Comparison of ENCODE assay signal across 9 mouse cellular contexts in the genomic region with DNA sequence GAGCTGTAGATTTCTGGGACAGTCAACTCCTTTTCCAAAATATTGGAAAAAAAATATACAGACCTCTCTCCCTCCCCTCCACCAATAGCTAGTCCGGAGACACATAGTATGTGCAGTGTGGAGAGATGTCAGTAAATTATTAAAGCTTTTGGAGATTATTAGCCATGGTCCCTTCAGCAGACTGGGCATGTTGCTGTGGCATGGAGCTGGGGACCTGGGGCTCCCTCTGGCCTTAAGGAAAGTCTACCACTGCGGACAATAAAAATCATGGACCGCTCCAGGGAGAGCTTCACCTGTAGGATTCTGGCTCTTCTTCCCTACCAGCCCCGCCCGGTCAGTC. TPM values are rescaled to one million over a fixed set of nuclear protein-coding genes. Genes with fewer than 3 reads are reported as not detected.
DNase-seq lines count a peak whose midpoint lies in the region; ATAC-seq lines count a peak whose summit lies in the region.
"Had no signal": no experiment of that assay in that cellular context is flagged by ENCODE, and none has a peak within 500 bp of the region (broad histone marks: within the 10 kb centered on the region; RNA-seq: fewer than 3 reads in every experiment).

No protein-coding gene starts in this region.

- H3K4me2 ChIP-seq in heart, embryonic 16.5 days (ENCODE audit: low read depth, low read length) = peak overlapping the region; percentile 80
- H3K4me2 ChIP-seq in embryonic facial prominence, embryonic 13.5 days = peak overlapping the region; percentile 94
- peak overlapping the region; percentile 93 for H3K4me2 ChIP-seq in intestine, embryonic 16.5 days (ENCODE audit: low read depth, low read length)
- peak overlapping the region; percentile 99 for H3K4me2 ChIP-seq in midbrain, embryonic 16.5 days (ENCODE audit: low read length)

- 0 out of 2 replicates have a peak, but pooled peaks cover 5% of the 10 kb centered on the region for H3K4me1 ChIP-seq in heart, embryonic 16.5 days (ENCODE audit: control insufficient read depth, insufficient read depth, low read length)
- H3K4me1 ChIP-seq in embryonic facial prominence, embryonic 13.5 days = peaks cover 19% of the 10 kb centered on the region
- H3K4me1 ChIP-seq in intestine, embryonic 16.5 days (ENCODE audit: control insufficient read depth, insufficient read depth, low read length) = 0 out of 2 replicates have a peak, but pooled peaks cover 3% of the 10 kb centered on the region
- H3K4me1 ChIP-seq in midbrain, embryonic 16.5 days (ENCODE audit: control insufficient read depth, insufficient read depth, low read length) = peaks cover 16% of the 10 kb centered on the region; the same call in 1 of the 2 replicates

- 18% methylated on average over 5 of the region's 5 CpGs for WGBS in heart, embryonic 16.5 days
- 16% methylated on average over 5 of the region's 5 CpGs for WGBS in embryonic facial prominence, embryonic 13.5 days
- 7% methylated on average over 5 of the region's 5 CpGs for WGBS in intestine, embryonic 16.5 days
- 13% methylated on average over 5 of the region's 5 CpGs for WGBS in midbrain, embryonic 16.5 days

- H3K4me3 ChIP-seq in heart, embryonic 16.5 days (ENCODE audit: low read length) = peak overlapping the region; percentile 53
- peak overlapping the region; percentile 53 for H3K4me3 ChIP-seq in embryonic facial prominence, embryonic 13.5 days
- H3K4me3 ChIP-seq in intestine, embryonic 16.5 days (ENCODE audit: low read length) = peak overlapping the region; percentile 62
- peak overlapping the region; percentile 58 for H3K4me3 ChIP-seq in midbrain, embryonic 16.5 days (ENCODE audit: low read depth, low read length)

- H3K27me3 ChIP-seq in heart, embryonic 16.5 days (ENCODE audit: control insufficient read depth, insufficient read depth, low read length) = peaks cover 68% of the 10 kb centered on the region
- peaks cover 79% of the 10 kb centered on the region for H3K27me3 ChIP-seq in embryonic facial prominence, embryonic 13.5 days
- H3K27me3 ChIP-seq in intestine, embryonic 16.5 days (replicated peaks; ENCODE audit: control insufficient read depth, insufficient read depth, low read length) = peaks cover 35% of the 10 kb centered on the region
- H3K27me3 ChIP-seq in midbrain, embryonic 16.5 days (ENCODE audit: control insufficient read depth, insufficient read depth, low read depth, low read length) = peaks cover 42% of the 10 kb centered on the region

- H3K9me3 ChIP-seq in heart, embryonic 16.5 days (replicated peaks; ENCODE audit: control insufficient read depth, low read length) = no peaks in the 10 kb centered on the region
- no peaks in the 10 kb centered on the region for H3K9me3 ChIP-seq in embryonic facial prominence, embryonic 13.5 days
- H3K9me3 ChIP-seq in intestine, embryonic 16.5 days (ENCODE audit: control insufficient read depth, low read length) = no peaks in the 10 kb centered on the region
- no peaks in the 10 kb centered on the region for H3K9me3 ChIP-seq in midbrain, embryonic 16.5 days (replicated peaks; ENCODE audit: control insufficient read depth, low read length, poor library complexity, severe bottlenecking)

- no peak overlapping the region for H3K9ac ChIP-seq in heart, embryonic 16.5 days (ENCODE audit: low read length)
- no peak overlapping the region; the same call in 1 of the 2 replicates for H3K9ac ChIP-seq in embryonic facial prominence, embryonic 13.5 days
- H3K9ac ChIP-seq in intestine, embryonic 16.5 days (ENCODE audit: low read depth, low read length) = peak overlapping the region; percentile 65; the same call in 1 of the 2 replicates
- H3K9ac ChIP-seq in midbrain, embryonic 16.5 days (ENCODE audit: low read depth, low read length) = peak overlapping the region; percentile 69

- no peak for ATAC-seq in heart, embryonic 16.5 days (replicated peaks; ENCODE audit: extremely low read depth, insufficient read depth, low FRiP score)
- ATAC-seq in embryonic facial prominence, embryonic 13.5 days (ENCODE audit: insufficient number of reproducible peaks, insufficient read depth, low FRiP score, low TSS enrichment, low read depth) = no peak
- no peak for ATAC-seq in intestine, embryonic 16.5 days
- ATAC-seq in midbrain, embryonic 16.5 days = no peak

- H3K36me3 ChIP-seq in heart, embryonic 16.5 days (ENCODE audit: control insufficient read depth, insufficient read depth) = no peaks in the 10 kb centered on the region
- no peaks in the 10 kb centered on the region for H3K36me3 ChIP-seq in embryonic facial prominence, embryonic 13.5 days
- no peaks in the 10 kb centered on the region for H3K36me3 ChIP-seq in intestine, embryonic 16.5 days (ENCODE audit: control insufficient read depth, insufficient read depth, low read length)
- H3K36me3 ChIP-seq in midbrain, embryonic 16.5 days (ENCODE audit: control insufficient read depth, insufficient read depth, low read length) = no peaks in the 10 kb centered on the region

- no peak overlapping the region for H3K27ac ChIP-seq in heart, embryonic 16.5 days (ENCODE audit: low read length)
- H3K27ac ChIP-seq in embryonic facial prominence, embryonic 13.5 days = no peak overlapping the region
- H3K27ac ChIP-seq in intestine, embryonic 16.5 days (ENCODE audit: low read length) = no peak overlapping the region
- H3K27ac ChIP-seq in midbrain, embryonic 16.5 days (ENCODE audit: low read length) = no peak overlapping the region

- no peak for DNase-seq in heart, adult 9 months (ENCODE audit: low spot score in 2 of 2)
- DNase-seq in cerebellum, postnatal 25 days = no peak
- DNase-seq in embryo, embryonic 10.5 days (ENCODE audit: low spot score) = no peak
- DNase-seq in layer of hippocampus, postnatal 14 days (ENCODE audit: low spot score in 2 of 2) = no peak

RNA-seq across cellular contexts. Expression of a gene that starts 24.3 kb away (rescaled TPM):
- polyA plus RNA-seq in heart, embryonic 16.5 days (2015; fragmentation: Nextera tagmentation; extraction: Ambion mirVana) = 0.76 and 0.79 TPM in 2 replicates
- 1.5 and 1.7 TPM in 2 replicates for polyA plus RNA-seq in embryonic facial prominence, embryonic 13.5 days (2015; fragmentation: Nextera tagmentation; extraction: Ambion mirVana)
- 1.0 and 1.2 TPM in 2 replicates for polyA plus RNA-seq in intestine, embryonic 16.5 days (2015; fragmentation: Nextera tagmentation; extraction: Ambion mirVana)
- polyA plus RNA-seq in midbrain, embryonic 16.5 days (2015; fragmentation: Nextera tagmentation; extraction: Ambion mirVana) = 10.0 and 10.5 TPM in 2 replicates
- total RNA-seq in layer of hippocampus, postnatal 14 days (2021) = 100 to 1,000 TPM; 133 to 146 TPM
- total RNA-seq: hematopoietic stem cell, adult 5-6 weeks had no signal

Comparison
In these comparisons a context has a peak if more than half of its experiments do, and no peak if none do; other contexts are left out.
1. H3K9ac ChIP-seq: peak in intestine, embryonic 16.5 days (single experiment) and midbrain, embryonic 16.5 days (single experiment); none in heart, embryonic 16.5 days (single experiment) and embryonic facial prominence, embryonic 13.5 days (single experiment).
2. Peak in every context shown above with its lines, with median percentiles within 50 percentile points of each other: H3K4me2 ChIP-seq and H3K4me3 ChIP-seq.